Mouse (Mus musculus): ENCODE results near the gene Cbwd1. TPM values are rescaled to one million over a fixed set of nuclear protein-coding genes. Genes with fewer than 3 reads are reported as not detected.

Gene Cbwd1
- total RNA-seq, 1 experiment = 30.5 TPM

DNA sequence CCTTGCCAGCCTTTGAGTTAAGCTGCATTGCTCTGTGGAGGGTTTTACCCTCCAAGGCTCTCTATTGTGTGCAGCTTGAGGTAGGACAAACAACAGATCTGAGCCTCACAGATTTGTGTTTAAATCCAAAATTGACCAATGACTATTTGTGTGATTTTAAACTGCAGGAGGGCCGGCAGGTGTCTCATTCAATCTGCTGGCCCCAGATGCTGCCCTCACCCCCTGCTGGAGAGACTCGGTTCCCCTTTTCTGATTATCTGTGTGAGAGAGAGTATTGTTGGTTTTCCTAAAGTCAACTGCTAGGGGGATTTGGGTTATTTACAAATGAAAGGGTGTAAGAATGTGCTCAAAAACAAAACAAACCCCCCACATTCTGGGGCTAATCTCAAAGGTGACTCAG lies 59.2 kb downstream of the Cbwd1 start:
- H3K9me3 ChIP-seq (ENCODE audit: control insufficient read depth, insufficient read depth, low read depth, low read length) = no peaks in the 10 kb centered on the region
- H3K36me3 ChIP-seq (ENCODE audit: control insufficient read depth, insufficient read depth, low read length, poor library complexity, severe bottlenecking) = no peaks in the 10 kb centered on the region
- no peak for DNase-seq (ENCODE audit: low read depth, low spot score)
- no peak overlapping the region for H3K9ac ChIP-seq (ENCODE audit: insufficient read depth, low read depth, low read length, poor library complexity, severe bottlenecking)
- peaks cover 0 to 2% of the 10 kb centered on the region in 2 experiments; a peak in 1 of 4 replicates for H3K4me1 ChIP-seq (ENCODE audit: control insufficient read depth in 2 of 2, insufficient read depth in 2 of 2, low read length in 2 of 2, poor library complexity in 1 of 2)
- no peak overlapping the region for H3K27ac ChIP-seq (ENCODE audit: insufficient read depth, low read depth, low read length, poor library complexity, severe bottlenecking)
- in situ Hi-C loops (cut with MboI; ENCODE audit: low sequenced_read_pairs in 2 of 2, unreplicated experiment in 2 of 2) = no loop called here
- TF ChIP-seq ZC3H11A (IDR thresholded peaks at IDR 0.05; ENCODE audit: borderline replicate concordance, low read depth, low read length) (no peak), ZNF384 (IDR thresholded peaks at IDR 0.05; ENCODE audit: low read depth, low read length) (no peak), MAFK (IDR thresholded peaks at IDR 0.05; ENCODE audit: insufficient read depth, low read depth, low read length) (no peak), CHD2 (IDR thresholded peaks at IDR 0.05; ENCODE audit: low read depth, low read length) (no peak), HCFC1 (IDR thresholded peaks at IDR 0.05; ENCODE audit: borderline replicate concordance, insufficient read depth, low read length) (no peak)
- H3K4me3 ChIP-seq (ENCODE audit: insufficient read depth in 1 of 2, low read depth in 1 of 2, low read length in 2 of 2, poor library complexity in 1 of 2, severe bottlenecking in 1 of 2) = no peak overlapping the region

GRCm38 (mm10) chr19:24901666-24902065 lies 59.7 kb downstream of the Cbwd1 start:
- H3K36me3 ChIP-seq (ENCODE audit: control insufficient read depth, insufficient read depth, low read length, poor library complexity, severe bottlenecking) = no peaks in the 10 kb centered on the region
- no peak overlapping the region for H3K27ac ChIP-seq (ENCODE audit: insufficient read depth, low read depth, low read length, poor library complexity, severe bottlenecking)
- in situ Hi-C loops (cut with MboI; ENCODE audit: low sequenced_read_pairs in 2 of 2, unreplicated experiment in 2 of 2) = no loop called here
- H3K4me1 ChIP-seq (ENCODE audit: control insufficient read depth in 2 of 2, insufficient read depth in 2 of 2, low read length in 2 of 2, poor library complexity in 1 of 2) = peaks cover 0 to 5% of the 10 kb centered on the region in 2 experiments; a peak in 1 of 4 replicates
- TF ChIP-seq ZNF384 (IDR thresholded peaks at IDR 0.05; ENCODE audit: low read depth, low read length) = no peak
- H3K9ac ChIP-seq (ENCODE audit: insufficient read depth, low read depth, low read length, poor library complexity, severe bottlenecking) = no peak overlapping the region
- H3K4me3 ChIP-seq (ENCODE audit: insufficient read depth in 1 of 2, low read depth in 1 of 2, low read length in 2 of 2, poor library complexity in 1 of 2, severe bottlenecking in 1 of 2) = no peak overlapping the region
- DNase-seq (ENCODE audit: low read depth, low spot score) = no peak
- no peaks in the 10 kb centered on the region for H3K9me3 ChIP-seq (ENCODE audit: control insufficient read depth, insufficient read depth, low read depth, low read length)

GRCm38 (mm10) chr19:24900581-24901220 lies 60.7 kb downstream of the Cbwd1 start, which contains the start of gene Foxd4:
Gene Foxd4 (minus strand): TSS chr19:24901197.
- Histone ChIP-seq H3K4me3 (ENCODE audit: insufficient read depth in 1 of 2, low read depth in 1 of 2, low read length in 2 of 2, poor library complexity in 1 of 2, severe bottlenecking in 1 of 2) (peak within 1 kb of the TSS; percentile 56 to 63), H3K27ac (ENCODE audit: insufficient read depth, low read depth, low read length, poor library complexity, severe bottlenecking) (no peak within 1 kb of the TSS), H3K36me3 (ENCODE audit: control insufficient read depth, insufficient read depth, low read length, poor library complexity, severe bottlenecking) (no peaks in the 10 kb centered on the region), H3K9ac (ENCODE audit: insufficient read depth, low read depth, low read length, poor library complexity, severe bottlenecking) (peak within 1 kb of the TSS; percentile 24; the same call in 1 of the 2 replicates), H3K4me1 (ENCODE audit: control insufficient read depth in 2 of 2, insufficient read depth in 2 of 2, low read length in 2 of 2, poor library complexity in 1 of 2) (peaks cover 0 to 7% of the 10 kb centered on the region in 2 experiments; a peak in 1 of 4 replicates), H3K9me3 (ENCODE audit: control insufficient read depth, insufficient read depth, low read depth, low read length) (no peaks in the 10 kb centered on the region)
- TF ChIP-seq MAFK (IDR thresholded peaks at IDR 0.05; ENCODE audit: insufficient read depth, low read depth, low read length) = no peak
- no peak for TF ChIP-seq ZC3H11A (IDR thresholded peaks at IDR 0.05; ENCODE audit: borderline replicate concordance, low read depth, low read length)
- no peak for TF ChIP-seq HCFC1 (IDR thresholded peaks at IDR 0.05; ENCODE audit: borderline replicate concordance, insufficient read depth, low read length)
- TF ChIP-seq ZNF384 (IDR thresholded peaks at IDR 0.05; ENCODE audit: low read depth, low read length) = no peak
- TF ChIP-seq CHD2 (IDR thresholded peaks at IDR 0.05; ENCODE audit: low read depth, low read length) = no peak
- DNase-seq (ENCODE audit: low read depth, low spot score) = no peak
- in situ Hi-C loops (cut with MboI; ENCODE audit: low sequenced_read_pairs in 2 of 2, unreplicated experiment in 2 of 2) = no loop called here

GRCm38 (mm10) chr19:24899578-24900544 lies 61.5 kb downstream of the Cbwd1 start:
- H3K9me3 ChIP-seq (ENCODE audit: control insufficient read depth, insufficient read depth, low read depth, low read length) = no peaks in the 10 kb centered on the region
- DNase-seq (ENCODE audit: low read depth, low spot score) = no peak
- H3K9ac ChIP-seq (ENCODE audit: insufficient read depth, low read depth, low read length, poor library complexity, severe bottlenecking) = peak overlapping the region; percentile 24; the same call in 1 of the 2 replicates
- no peaks in the 10 kb centered on the region for H3K36me3 ChIP-seq (ENCODE audit: control insufficient read depth, insufficient read depth, low read length, poor library complexity, severe bottlenecking)
- in situ Hi-C loops (cut with MboI; ENCODE audit: low sequenced_read_pairs in 2 of 2, unreplicated experiment in 2 of 2) = loop anchor here (5.0 kb wide), 1 partner anchor 707 kb away; no protein-coding TSS in a partner anchor
- peak overlapping the region; percentile 56 to 63 for H3K4me3 ChIP-seq (ENCODE audit: insufficient read depth in 1 of 2, low read depth in 1 of 2, low read length in 2 of 2, poor library complexity in 1 of 2, severe bottlenecking in 1 of 2)
- H3K27ac ChIP-seq (ENCODE audit: insufficient read depth, low read depth, low read length, poor library complexity, severe bottlenecking) = no peak overlapping the region
- TF ChIP-seq MAFK (IDR thresholded peaks at IDR 0.05; ENCODE audit: insufficient read depth, low read depth, low read length) = no peak
- no peak for TF ChIP-seq ZC3H11A (IDR thresholded peaks at IDR 0.05; ENCODE audit: borderline replicate concordance, low read depth, low read length)
- peaks cover 0 to 7% of the 10 kb centered on the region in 2 experiments; a peak in 1 of 4 replicates for H3K4me1 ChIP-seq (ENCODE audit: control insufficient read depth in 2 of 2, insufficient read depth in 2 of 2, low read length in 2 of 2, poor library complexity in 1 of 2)

Measured in ES-E14 (cell line).